Mouse (Mus musculus): Measurements from ENCODE around the gene Apoa5.

Gene Apoa5

DNA sequence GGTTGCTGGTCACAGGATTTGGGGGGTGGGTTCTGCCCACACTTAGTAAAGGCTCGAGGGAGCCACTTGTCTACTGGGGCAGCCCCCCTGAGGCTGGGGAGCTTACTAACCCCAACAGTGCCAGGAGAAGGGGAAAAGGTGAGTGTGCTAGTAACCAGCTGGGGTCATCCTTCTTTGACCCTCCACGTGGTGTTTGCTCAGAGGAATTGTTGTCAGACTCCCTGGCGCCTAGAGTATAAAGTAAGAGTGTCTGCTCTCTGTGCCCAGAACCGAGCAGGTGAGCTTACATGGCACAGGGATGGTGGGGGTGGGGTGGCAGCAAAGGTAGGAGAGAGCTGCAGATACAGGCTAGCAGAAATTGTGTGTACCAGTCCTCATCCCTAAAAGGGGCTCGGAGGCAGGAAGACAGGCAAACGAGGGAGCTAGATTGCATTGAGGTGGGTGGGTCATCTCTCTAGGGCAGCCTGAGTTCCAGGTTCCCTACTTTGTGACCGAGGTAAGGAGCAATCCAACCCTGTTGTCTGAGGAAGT, at the start of gene Apoa5:
Apoa5 (plus strand) TSS at position 291 of the 531 bp plus-strand sequence.
- DNase-seq, result no peak

- DNase-seq, result no peak
These were observed 45.3 kb upstream of the Apoa5 start for GRCm38 (mm10) chr9:46223090-46223489.

DNA sequence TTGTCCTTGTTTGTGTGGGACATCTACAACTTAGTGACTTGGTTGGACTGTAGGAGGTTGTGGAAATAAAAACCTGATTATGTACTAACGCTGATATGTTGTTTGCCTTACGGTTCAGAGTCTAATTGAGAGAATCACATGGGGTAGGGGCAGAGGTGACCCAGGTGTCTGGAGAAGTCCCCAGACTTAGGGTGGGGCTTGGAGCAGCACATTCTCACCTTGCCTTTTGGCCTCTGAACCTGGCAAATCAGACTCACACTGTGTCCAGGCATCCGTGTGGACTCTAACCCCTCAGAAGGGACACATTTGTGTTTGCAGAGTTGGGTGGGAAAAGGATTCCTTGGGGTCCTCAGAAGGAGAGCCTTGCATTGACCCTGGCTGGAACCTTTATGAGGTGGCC, 44.3 kb upstream of the Apoa5 start:
- no peak for DNase-seq

DNA sequence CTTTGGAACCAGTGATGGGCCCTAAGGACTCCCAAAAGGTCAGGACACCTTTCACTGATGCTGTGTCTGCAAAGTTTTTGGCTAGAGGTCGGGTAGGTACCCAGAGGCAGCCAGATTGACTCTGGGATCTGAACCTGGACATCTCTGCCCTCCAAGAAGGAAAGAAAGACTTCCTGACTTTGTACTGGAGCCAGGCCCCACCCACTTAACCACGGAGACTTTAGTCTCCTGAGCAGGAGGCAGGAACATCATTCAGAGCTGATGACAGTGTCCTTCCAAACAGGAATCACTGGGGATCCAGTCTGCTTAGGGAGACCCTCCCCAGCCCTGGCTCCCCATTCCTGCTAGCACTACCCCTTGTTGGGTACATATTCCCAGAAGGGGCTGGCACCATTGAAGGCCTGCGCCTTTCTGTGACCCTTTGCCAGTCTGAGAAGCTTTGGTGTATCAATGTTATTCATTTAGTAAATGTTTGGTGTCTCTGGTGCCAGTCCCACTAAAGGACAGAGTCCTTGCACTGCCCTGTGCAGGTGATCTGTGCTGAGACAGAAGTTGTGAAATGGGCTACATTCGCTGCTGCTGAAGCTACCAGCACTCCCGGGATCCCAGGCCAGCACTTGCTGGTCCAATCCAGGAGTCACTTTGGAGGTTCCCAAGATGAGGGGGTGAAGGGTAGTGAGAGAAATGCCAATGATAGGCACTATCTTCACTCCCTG, 43.3 kb upstream of the Apoa5 start:
- DNase-seq, result no peak

DNA sequence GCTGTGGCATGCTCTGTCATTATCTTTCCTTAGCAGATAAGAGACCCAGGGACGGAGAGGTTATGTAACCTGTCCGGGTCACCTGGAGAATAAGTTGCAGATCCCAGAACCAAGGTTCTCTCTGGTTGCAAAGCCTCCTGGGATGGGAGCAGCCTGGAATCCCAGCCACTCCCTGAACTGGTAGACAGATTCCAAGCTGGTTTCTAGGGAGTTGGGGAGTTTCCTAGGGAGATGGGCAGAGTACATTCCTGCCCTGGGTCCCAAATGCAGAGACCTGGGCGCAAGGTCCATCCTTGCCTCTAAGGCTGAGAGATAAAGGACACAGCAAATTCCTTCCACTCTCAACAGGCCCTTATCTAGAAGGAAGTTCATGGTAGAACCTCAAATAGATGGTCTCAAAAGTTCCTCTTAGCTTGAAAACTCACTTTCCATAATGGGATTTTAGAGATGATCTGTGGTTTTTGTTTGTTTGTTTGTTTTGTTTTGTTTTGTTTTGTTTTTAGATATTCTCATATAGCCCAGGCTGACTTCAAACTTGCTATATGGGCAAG, 41.3 kb upstream of the Apoa5 start:
- DNase-seq, result no peak

- no peak for DNase-seq
These were observed 39.9 kb upstream of the Apoa5 start, which contains the start of gene Apoa1 for GRCm38 (mm10) chr9:46228491-46228890. Gene Apoa1, plus strand, starts transcription at chr9:46228580.

DNA sequence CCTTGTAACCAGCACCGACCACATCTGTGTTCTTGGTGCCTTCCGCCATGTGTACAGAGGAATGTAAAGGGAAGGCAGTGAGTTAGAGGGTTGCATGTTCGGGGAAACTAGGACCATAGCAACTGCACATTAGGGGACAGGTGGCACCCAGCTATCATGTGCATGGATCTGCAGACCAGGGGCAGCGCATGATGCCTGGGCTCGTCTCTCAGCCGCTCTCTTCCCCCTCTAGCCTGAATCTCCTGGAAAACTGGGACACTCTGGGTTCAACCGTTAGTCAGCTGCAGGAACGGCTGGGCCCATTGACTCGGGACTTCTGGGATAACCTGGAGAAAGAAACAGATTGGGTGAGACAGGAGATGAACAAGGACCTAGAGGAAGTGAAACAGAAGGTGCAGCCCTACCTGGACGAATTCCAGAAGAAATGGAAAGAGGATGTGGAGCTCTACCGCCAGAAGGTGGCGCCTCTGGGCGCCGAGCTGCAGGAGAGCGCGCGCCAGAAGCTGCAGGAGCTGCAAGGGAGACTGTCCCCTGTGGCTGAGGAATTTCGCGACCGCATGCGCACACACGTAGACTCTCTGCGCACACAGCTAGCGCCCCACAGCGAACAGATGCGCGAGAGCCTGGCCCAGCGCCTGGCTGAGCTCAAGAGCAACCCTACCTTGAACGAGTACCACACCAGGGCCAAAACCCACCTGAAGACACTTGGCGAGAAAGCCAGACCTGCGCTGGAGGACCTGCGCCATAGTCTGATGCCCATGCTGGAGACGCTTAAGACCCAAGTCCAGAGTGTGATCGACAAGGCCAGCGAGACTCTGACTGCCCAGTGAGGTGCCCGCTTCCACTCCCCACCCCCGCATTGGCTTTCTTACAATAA, 38.6 kb upstream of the Apoa5 start:
- peak; percentile 16 to 41 for DNase-seq

- no peak for DNase-seq
These were observed 37.9 kb upstream of the Apoa5 start for GRCm38 (mm10) chr9:46230450-46230975.

DNA sequence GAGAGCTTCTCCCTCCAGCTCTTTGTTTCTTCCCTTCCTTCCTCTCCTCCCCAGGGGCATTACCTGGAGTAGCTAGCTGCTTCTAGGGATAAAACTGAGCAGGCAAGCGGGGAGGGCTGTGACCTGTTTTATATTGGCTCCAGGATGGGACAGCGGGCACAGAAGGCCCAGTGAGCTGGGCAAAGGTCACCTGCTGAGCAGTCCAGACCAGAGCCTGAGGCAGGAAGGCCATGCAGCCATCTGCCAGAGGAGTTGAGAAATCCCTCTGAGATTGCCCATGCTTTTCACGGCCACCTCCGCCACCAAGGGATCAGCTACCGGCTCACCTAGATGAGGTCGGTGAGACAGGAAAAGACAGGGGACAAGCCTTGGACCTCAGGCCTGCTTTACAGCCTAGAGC, 33.2 kb upstream of the Apoa5 start:
- no peak for DNase-seq

DNA sequence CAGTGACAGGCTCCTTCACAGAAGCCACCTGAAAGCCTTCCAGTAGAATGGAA, 33.0 kb upstream of the Apoa5 start, which contains the start of gene Apoc3:
Apoc3 (minus strand) TSS at position 41 of the 53 bp plus-strand sequence.
- DNase-seq, result no peak

GRCm38 (mm10) chr9:46235649-46236048, 32.8 kb upstream of the Apoa5 start:
- no peak for DNase-seq

DNA sequence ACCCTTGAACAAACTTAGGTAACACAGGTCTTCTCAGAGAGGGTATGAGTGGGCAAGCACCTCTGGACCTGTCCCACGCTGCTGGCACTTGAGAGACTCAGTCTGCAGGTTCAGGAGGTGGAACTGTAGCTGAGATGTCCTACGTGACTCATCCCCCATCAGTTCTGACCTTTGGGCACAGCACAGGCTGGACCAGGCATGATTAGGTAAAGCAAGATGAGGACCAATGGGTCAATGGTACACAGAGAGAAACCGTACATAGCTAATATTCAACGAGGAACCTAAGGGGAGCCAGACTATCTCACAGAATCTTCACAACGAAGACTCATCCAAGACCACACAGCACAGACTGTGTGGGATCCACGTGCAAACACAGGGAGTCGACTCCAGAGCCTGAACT, 29.6 kb upstream of the Apoa5 start:
- no peak for DNase-seq

- no peak for DNase-seq
These were observed 27.8 kb upstream of the Apoa5 start, which contains the start of gene Apoa4 for GRCm38 (mm10) chr9:46240526-46241153. Gene Apoa4, plus strand, starts transcription at chr9:46240696.

- no peak for DNase-seq
These were observed 26.6 kb upstream of the Apoa5 start for GRCm38 (mm10) chr9:46241818-46242217.

GRCm38 (mm10) chr9:46243122-46243521, 25.3 kb upstream of the Apoa5 start:
- no peak for DNase-seq

GRCm38 (mm10) chr9:46243584-46243983, 24.8 kb upstream of the Apoa5 start:
- no peak for DNase-seq

DNA sequence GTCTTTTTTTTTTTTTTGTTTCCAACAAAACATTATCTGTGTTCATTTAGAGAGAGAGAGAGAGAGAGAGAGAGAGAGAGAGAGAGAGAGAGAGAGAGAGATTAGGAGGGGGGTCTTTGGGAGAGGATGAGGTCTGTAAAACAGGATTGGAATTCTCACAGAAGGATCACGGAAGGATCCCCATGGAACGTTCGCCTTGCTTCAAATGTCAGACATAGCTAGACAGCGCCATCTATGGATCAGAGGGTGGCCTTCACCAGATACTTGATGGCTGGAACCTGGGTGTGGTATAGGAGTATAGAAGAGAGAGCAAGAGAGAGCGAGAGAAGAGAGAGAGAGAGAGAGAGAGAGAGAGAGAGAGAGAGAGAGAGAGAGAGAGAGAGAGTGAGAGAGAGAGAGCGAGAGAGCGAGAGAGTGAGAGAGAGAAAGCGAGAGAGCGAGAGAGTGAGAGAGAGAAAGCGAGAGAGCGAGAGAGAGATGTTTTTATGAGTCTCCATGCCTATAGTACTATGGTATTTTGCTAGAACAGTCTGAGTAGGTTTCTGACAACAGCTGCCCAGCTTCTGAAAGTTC, 21.6 kb upstream of the Apoa5 start:
- peak in 1 of 2 experiments; percentile 43 for DNase-seq

GRCm38 (mm10) chr9:46256177-46256576, 12.3 kb upstream of the Apoa5 start:
- no peak for DNase-seq

DNA sequence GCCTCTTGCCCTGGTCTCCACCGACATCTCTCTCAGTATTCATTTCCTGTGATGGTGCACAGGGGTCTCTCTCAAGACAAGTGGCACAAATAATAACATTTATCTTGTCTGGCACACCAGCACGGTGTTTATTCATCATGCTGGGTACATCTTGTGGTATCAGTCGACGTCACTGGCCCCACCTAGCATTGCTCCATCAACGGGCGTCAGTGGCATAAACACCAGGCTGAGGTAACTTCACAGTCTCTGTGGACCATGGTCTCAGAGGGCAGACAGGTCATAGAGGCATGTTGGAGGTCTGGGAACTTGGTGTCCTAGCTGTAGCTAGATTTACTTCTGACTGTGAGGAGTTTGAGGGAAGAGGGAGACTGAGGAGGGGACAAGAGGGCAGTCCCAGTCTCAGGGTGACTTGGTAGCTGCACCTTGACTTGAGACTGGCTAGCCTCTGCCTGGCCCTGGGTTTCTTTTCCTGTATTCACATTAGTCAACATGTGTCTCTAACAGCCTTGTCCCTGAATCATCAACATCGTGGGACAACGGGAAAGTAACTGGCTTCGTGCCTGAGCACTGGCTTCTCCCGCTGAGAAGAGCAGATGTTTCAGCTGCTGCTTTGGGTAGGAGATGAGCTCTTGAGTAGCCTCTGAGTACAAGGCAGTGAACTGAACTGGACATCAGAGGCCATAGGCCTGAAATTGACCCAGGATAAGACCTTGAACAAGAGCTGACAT, 11.6 kb upstream of the Apoa5 start:
- no peak for DNase-seq

DNA sequence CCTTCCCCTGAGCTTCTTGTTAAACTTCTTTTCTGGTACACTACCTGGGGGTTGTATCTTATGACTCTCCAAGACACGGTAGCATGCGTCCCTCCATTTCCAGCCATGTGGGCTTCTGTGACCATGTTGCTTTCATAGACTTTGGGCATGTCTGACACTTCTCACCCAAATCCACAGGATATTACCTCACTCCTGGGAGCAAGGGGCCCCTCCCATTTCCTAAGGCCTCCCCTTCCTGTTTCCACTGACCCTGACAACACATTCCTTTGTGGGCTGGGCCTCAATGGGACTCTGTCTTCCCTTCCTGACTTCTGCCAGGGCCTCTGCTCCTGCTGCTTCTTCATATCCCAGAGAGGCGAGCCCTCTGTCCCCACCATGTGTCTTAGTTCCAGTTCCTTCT, 10.9 kb upstream of the Apoa5 start:
- DNase-seq, result no peak

GRCm38 (mm10) chr9:46259111-46259510, 9.3 kb upstream of the Apoa5 start:
- no peak for DNase-seq

GRCm38 (mm10) chr9:46261131-46261530, 7.3 kb upstream of the Apoa5 start:
- no peak for DNase-seq

All from spleen, adult 18-20 months (tissue).